Mouse (Mus musculus) olfactory bulb, adult 2 months (tissue): ENCODE data around the gene Prr36. TPM values are rescaled to one million over a fixed set of nuclear protein-coding genes. Genes with fewer than 3 reads are reported as not detected.

Experiments used
- H3K27ac ChIP-seq: fragments of 200-500 bp; 2 replicates; pipeline ENCODE4 v1.5.1; 2012; ENCODE audit warnings: low read depth, low read length; ENCODE audit not compliant: insufficient read depth
- H3K4me1 ChIP-seq: fragments of 200-500 bp; 2 replicates; pipeline ENCODE4 v1.6.1; 2012; ENCODE audit warnings: low read length; ENCODE audit not compliant: control insufficient read depth, insufficient read depth
- H3K4me3 ChIP-seq: fragments of 200-500 bp; 2 replicates; pipeline ENCODE4 v1.5.1; 2012; ENCODE audit warnings: mild to moderate bottlenecking, low read depth, low read length, moderate library complexity; ENCODE audit not compliant: insufficient read depth
- CTCF ChIP-seq: fragments of 200-500 bp; IDR thresholded peaks from 2 replicates; pipeline ENCODE4 v1.5.1; 2012; ENCODE audit warnings: low read depth, mild to moderate bottlenecking, low read length, moderate library complexity; ENCODE audit not compliant: insufficient read depth
- POLR2A ChIP-seq: fragments of 200-500 bp; IDR thresholded peaks from 2 replicates; pipeline ENCODE4 v1.6.1; 2012; ENCODE audit warnings: mild to moderate bottlenecking, low read depth, low read length, moderate library complexity; ENCODE audit not compliant: insufficient read depth
- WGBS: fragments of 180-500 bp; shearing (Covaris S2); methylation state at CpG from one replicate; pipeline ENCODE4 v1.1.7; 2018; 5-methylcytosine and 5-hydroxymethylcytosine counted together
- polyA plus RNA-seq: library from polyadenylated mRNA; stranded (reverse); fragments of >200 nt; gene quantifications from 2 replicates; pipeline ENCODE4 v1.2.4, GENCODE M21; 2012; ENCODE audit warnings: low replicate concordance; ENCODE audit not compliant: missing spikeins, insufficient read depth, insufficient read length

The Prr36 gene
- polyA plus RNA-seq, 1 experiment: not detected

GRCm38 (mm10) chr8:4245737-4246136 lies 28.5 kb upstream of the Prr36 start:
- TF ChIP-seq CTCF (no peak), POLR2A (no peak)
- WGBS: 64% methylated on average over 13 of the region's 13 CpGs
- Histone ChIP-seq H3K27ac (no peak overlapping the region), H3K4me1 (peaks cover 11% of the 10 kb centered on the region), H3K4me3 (no peak overlapping the region)

- no peak overlapping the region for H3K27ac ChIP-seq
- 92% methylated on average over 5 of the region's 5 CpGs for WGBS
Measured at GRCm38 (mm10) chr8:4245061-4245460, 27.8 kb upstream of the Prr36 start.

GRCm38 (mm10) chr8:4239193-4239890 lies 22.1 kb upstream of the Prr36 start:
- WGBS: 10% methylated on average over 19 of the region's 19 CpGs
- Histone ChIP-seq H3K4me3 (peak overlapping the region; percentile 85), H3K4me1 (peaks cover 16% of the 10 kb centered on the region), H3K27ac (peak overlapping the region; percentile 41)
- TF ChIP-seq CTCF: no peak
- no peak for TF ChIP-seq POLR2A

More at GRCm38 (mm10) chr8:4245061-4245460, 27.8 kb upstream of the Prr36 start:
- Histone ChIP-seq H3K4me3 (no peak overlapping the region), H3K4me1 (peaks cover 10% of the 10 kb centered on the region)
- TF ChIP-seq POLR2A: no peak

- H3K4me3 ChIP-seq: peak within 1 kb of the TSS; percentile 85
- H3K27ac ChIP-seq: peak within 1 kb of the TSS; percentile 97
- under 1% methylated on average over 71 of the region's 71 CpGs for WGBS
- peaks cover 16% of the 10 kb centered on the region for H3K4me1 ChIP-seq
- TF ChIP-seq CTCF: peak; percentile 61
- peak; percentile 52; the same call in 1 of the 2 replicates for TF ChIP-seq POLR2A
Measured at GRCm38 (mm10) chr8:4238434-4239192, 21.4 kb upstream of the Prr36 start, which contains the start of the genes Map2k7 and Gm49320. Gene Map2k7, plus strand, starts transcription at chr8:4238740. Gene Gm49320, plus strand, starts transcription at chr8:4238865.

GRCm38 (mm10) chr8:4237814-4238433 lies 20.7 kb upstream of the Prr36 start:
- 17% methylated on average over 15 of the region's 15 CpGs for WGBS

GRCm38 (mm10) chr8:4230612-4231351 lies 13.5 kb upstream of the Prr36 start:
- TF ChIP-seq CTCF: no peak
- no peak for TF ChIP-seq POLR2A
- Histone ChIP-seq H3K4me1 (peaks cover 12% of the 10 kb centered on the region; the same call in 1 of the 2 replicates), H3K4me3 (no peak overlapping the region), H3K27ac (no peak overlapping the region)
- 62% methylated on average over 10 of the region's 10 CpGs for WGBS

More at GRCm38 (mm10) chr8:4237814-4238433, 20.7 kb upstream of the Prr36 start:
- Histone ChIP-seq H3K4me3 (peak overlapping the region; percentile 74), H3K4me1 (peaks cover 16% of the 10 kb centered on the region), H3K27ac (peak overlapping the region; percentile 97)
- no peak for TF ChIP-seq CTCF
- TF ChIP-seq POLR2A: no peak

- WGBS: 71% methylated on average over 5 of the region's 5 CpGs
- H3K27ac ChIP-seq: no peak overlapping the region
- peaks cover 12% of the 10 kb centered on the region; the same call in 1 of the 2 replicates for H3K4me1 ChIP-seq
- no peak overlapping the region for H3K4me3 ChIP-seq
- no peak for TF ChIP-seq POLR2A
- TF ChIP-seq CTCF: no peak
Measured at GRCm38 (mm10) chr8:4229784-4230183, 12.5 kb upstream of the Prr36 start.

- Histone ChIP-seq H3K4me1 (peaks cover 12% of the 10 kb centered on the region; the same call in 1 of the 2 replicates), H3K27ac (no peak overlapping the region), H3K4me3 (no peak overlapping the region)
- 94% methylated on average over 4 of the region's 4 CpGs for WGBS
- TF ChIP-seq CTCF: no peak
- no peak for TF ChIP-seq POLR2A
Measured at GRCm38 (mm10) chr8:4227919-4228318, 10.7 kb upstream of the Prr36 start.
